Mouse (Mus musculus): ENCODE measurements around the gene Arid3c. TPM values are rescaled to one million over a fixed set of nuclear protein-coding genes. Genes with fewer than 3 reads are reported as not detected.

Arid3c gene
- polyA plus RNA-seq, 1 experiment from 2014 or later, result 0.42 TPM

DNA sequence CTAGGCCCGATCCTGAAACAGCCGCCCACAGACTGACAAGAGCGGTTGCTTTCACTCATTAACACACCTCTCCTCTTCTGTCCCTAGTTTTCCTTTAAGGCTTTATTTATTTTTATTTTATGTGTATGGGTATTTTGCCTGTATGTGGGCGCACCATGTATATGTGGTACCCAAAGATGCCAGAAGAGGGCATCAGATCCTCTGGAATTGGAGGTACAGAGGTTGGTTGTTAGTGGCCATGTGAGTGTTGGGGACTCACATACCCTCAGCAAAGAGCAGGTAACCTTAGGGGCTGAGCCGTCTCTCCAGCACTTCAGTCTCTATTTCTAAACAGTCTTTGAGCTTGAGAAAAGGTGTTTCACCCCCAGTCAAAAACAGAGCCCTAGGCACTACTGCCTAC lies 15.3 kb downstream of the Arid3c start:
- Histone ChIP-seq H3K4me3 (ENCODE audit: low read depth, low read length) (no peak overlapping the region), H3K27ac (replicated peaks; ENCODE audit: low read depth, low read length) (no peak overlapping the region), H3K27me3 (ENCODE audit: control insufficient read depth, insufficient read depth, low read length) (no peaks in the 10 kb centered on the region), H3K36me3 (replicated peaks; ENCODE audit: control insufficient read depth, insufficient read depth, low read depth, low read length) (no peaks in the 10 kb centered on the region; the same call in 1 of the 2 replicates), H3K4me1 (ENCODE audit: control insufficient read depth, insufficient read depth, low read length) (peaks cover 11% of the 10 kb centered on the region; the same call in 1 of the 2 replicates), H3K9me3 (replicated peaks; ENCODE audit: control insufficient read depth, low read length) (no peaks in the 10 kb centered on the region), H3K9ac (replicated peaks; ENCODE audit: low read length) (no peak overlapping the region), H3K4me2 (ENCODE audit: low read depth, low read length) (no peak overlapping the region)
- peak; percentile 46 for DNase-seq (ENCODE audit: low spot score)
- ATAC-seq (replicated peaks; ENCODE audit: insufficient number of reproducible peaks, low FRiP score, low TSS enrichment, low read depth), result no peak
- WGBS, result 90% methylated on average over 5 of the region's 5 CpGs

- H3K9ac ChIP-seq (replicated peaks; ENCODE audit: low read length), result no peak overlapping the region
- no peaks in the 10 kb centered on the region for H3K9me3 ChIP-seq (replicated peaks; ENCODE audit: control insufficient read depth, low read length)
These were observed 15.9 kb downstream of the Arid3c start for GRCm38 (mm10) chr4:41715082-41715481.

GRCm38 (mm10) chr4:41714276-41714675 lies 16.7 kb downstream of the Arid3c start:
- DNase-seq (ENCODE audit: low spot score) (peak; percentile 86), ATAC-seq (replicated peaks; ENCODE audit: insufficient number of reproducible peaks, low FRiP score, low TSS enrichment, low read depth) (no peak)
- H3K4me1 ChIP-seq (ENCODE audit: control insufficient read depth, insufficient read depth, low read length), result peaks cover 11% of the 10 kb centered on the region; the same call in 1 of the 2 replicates
- H3K9ac ChIP-seq (replicated peaks; ENCODE audit: low read length), result no peak overlapping the region
- H3K27ac ChIP-seq (replicated peaks; ENCODE audit: low read depth, low read length), result no peak overlapping the region
- H3K36me3 ChIP-seq (replicated peaks; ENCODE audit: control insufficient read depth, insufficient read depth, low read depth, low read length), result no peaks in the 10 kb centered on the region
- H3K4me2 ChIP-seq (ENCODE audit: low read depth, low read length), result no peak overlapping the region; the same call in 1 of the 2 replicates
- WGBS, result 13% methylated on average over 8 of the region's 8 CpGs
- no peaks in the 10 kb centered on the region for H3K27me3 ChIP-seq (ENCODE audit: control insufficient read depth, insufficient read depth, low read length)
- no peaks in the 10 kb centered on the region for H3K9me3 ChIP-seq (replicated peaks; ENCODE audit: control insufficient read depth, low read length)
- H3K4me3 ChIP-seq (ENCODE audit: low read depth, low read length), result peak overlapping the region; percentile 79; the same call in 1 of the 2 replicates

More at GRCm38 (mm10) chr4:41715082-41715481, 15.9 kb downstream of the Arid3c start:
- no peak for DNase-seq (ENCODE audit: low spot score)
- H3K4me2 ChIP-seq (ENCODE audit: low read depth, low read length), result no peak overlapping the region
- no peak for ATAC-seq (replicated peaks; ENCODE audit: insufficient number of reproducible peaks, low FRiP score, low TSS enrichment, low read depth)
- H3K36me3 ChIP-seq (replicated peaks; ENCODE audit: control insufficient read depth, insufficient read depth, low read depth, low read length), result no peaks in the 10 kb centered on the region
- H3K4me1 ChIP-seq (ENCODE audit: control insufficient read depth, insufficient read depth, low read length), result peaks cover 11% of the 10 kb centered on the region; the same call in 1 of the 2 replicates
- 78% methylated on average over 8 of the region's 8 CpGs for WGBS
- H3K27me3 ChIP-seq (ENCODE audit: control insufficient read depth, insufficient read depth, low read length), result no peaks in the 10 kb centered on the region
- H3K4me3 ChIP-seq (ENCODE audit: low read depth, low read length), result no peak overlapping the region
- no peak overlapping the region for H3K27ac ChIP-seq (replicated peaks; ENCODE audit: low read depth, low read length)

DNA sequence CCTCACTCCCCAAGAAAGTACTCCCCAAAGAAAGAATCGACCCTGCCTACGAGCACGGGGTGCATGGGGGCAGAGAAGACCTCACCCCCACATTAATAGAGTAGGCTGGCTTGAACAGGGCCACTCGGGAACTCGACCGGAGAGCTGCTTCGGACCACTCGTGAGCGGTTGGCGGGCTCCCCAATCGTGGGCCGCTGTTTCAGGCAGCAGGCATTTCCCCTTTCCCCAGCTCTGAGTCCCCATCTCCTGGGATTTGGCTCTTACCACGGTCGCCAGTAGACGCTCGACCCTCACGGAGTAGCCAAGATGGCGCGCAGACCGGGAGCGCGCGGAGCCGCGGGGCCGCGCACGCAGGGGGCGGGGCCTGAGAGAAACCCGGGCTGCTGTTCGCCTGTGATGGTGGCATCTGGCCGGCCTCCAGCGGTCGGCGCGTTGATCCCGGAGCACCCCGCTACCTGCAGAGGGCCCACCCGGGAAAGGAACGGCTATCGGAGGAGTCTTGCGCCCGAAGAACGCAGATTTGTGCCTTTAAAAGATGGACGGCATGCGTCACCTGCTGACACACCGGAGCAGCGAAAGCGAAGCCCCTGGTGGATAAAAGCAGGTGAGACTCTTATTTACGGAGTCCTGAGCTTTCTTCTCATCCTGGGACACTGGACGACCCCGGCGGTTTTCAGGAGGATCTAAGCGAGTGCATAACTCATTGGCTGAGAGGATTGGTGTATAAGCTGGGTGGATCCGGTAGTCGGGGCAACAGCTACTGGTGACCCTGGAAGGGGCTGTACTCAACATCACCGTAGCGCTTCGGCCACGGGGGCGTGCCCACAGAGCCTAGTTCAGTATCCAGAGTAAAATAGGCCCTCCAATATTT lies 17.5 kb downstream of the Arid3c start, which contains the start of gene Rpp25l:
Gene Rpp25l (minus strand): TSS at position 338 of the 871 bp plus-strand sequence.
- under 1% methylated on average over 61 of the region's 61 CpGs for WGBS
- peak within 1 kb of the TSS; percentile 79 for H3K4me3 ChIP-seq (ENCODE audit: low read depth, low read length)
- H3K9me3 ChIP-seq (replicated peaks; ENCODE audit: control insufficient read depth, low read length), result no peaks in the 10 kb centered on the region
- H3K36me3 ChIP-seq (replicated peaks; ENCODE audit: control insufficient read depth, insufficient read depth, low read depth, low read length), result no peaks in the 10 kb centered on the region
- no peaks in the 10 kb centered on the region for H3K27me3 ChIP-seq (ENCODE audit: control insufficient read depth, insufficient read depth, low read length)
- H3K4me1 ChIP-seq (ENCODE audit: control insufficient read depth, insufficient read depth, low read length), result peaks cover 11% of the 10 kb centered on the region; the same call in 1 of the 2 replicates
- peak within 1 kb of the TSS; percentile 23; the same call in 1 of the 2 replicates for H3K27ac ChIP-seq (replicated peaks; ENCODE audit: low read depth, low read length)
- H3K9ac ChIP-seq (replicated peaks; ENCODE audit: low read length), result peak within 1 kb of the TSS; percentile 97
- DNase-seq (ENCODE audit: low spot score) (peak; percentile 89), ATAC-seq (replicated peaks; ENCODE audit: insufficient number of reproducible peaks, low FRiP score, low TSS enrichment, low read depth) (peak; percentile 42)
- peak within 1 kb of the TSS; percentile 80 for H3K4me2 ChIP-seq (ENCODE audit: low read depth, low read length)

DNA sequence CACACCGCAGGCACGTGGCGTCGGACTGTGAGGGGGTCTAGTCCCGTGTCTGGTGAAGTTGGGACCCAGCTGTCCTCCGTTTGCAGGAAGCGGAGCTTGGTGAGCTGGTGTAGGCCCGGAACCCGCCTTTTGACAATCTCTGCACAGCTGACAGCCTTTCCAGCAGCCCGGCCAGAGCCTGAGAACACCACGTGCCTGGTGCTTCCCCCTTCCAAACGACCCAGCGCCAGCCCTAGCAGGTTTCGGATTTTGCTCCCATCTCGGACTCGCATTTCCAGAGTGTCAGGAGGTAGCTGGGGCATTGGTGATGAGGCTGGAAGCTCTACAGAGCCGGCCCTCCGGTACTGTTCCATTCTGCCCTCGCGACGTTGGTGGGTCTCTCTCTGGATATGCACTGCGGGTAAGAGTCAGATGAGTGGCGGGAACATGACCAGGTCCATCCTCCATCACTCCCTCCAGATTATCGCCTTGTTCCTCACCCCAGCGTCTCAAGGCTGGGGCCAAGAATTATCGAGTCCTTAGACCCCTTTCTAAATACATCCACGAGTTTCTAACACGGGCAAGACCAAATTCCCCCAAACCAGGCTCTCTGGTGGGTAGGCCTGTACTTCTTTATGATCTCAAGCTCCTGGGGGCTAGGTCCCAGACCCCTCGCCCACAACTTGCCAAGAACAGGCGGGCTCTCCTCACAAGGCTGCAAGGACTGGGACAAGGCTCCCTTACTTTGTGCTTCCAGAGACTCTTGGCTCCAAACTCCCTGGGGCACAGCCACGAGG lies 18.3 kb downstream of the Arid3c start:
- H3K36me3 ChIP-seq (replicated peaks; ENCODE audit: control insufficient read depth, insufficient read depth, low read depth, low read length), result no peaks in the 10 kb centered on the region
- peaks cover 11% of the 10 kb centered on the region; the same call in 1 of the 2 replicates for H3K4me1 ChIP-seq (ENCODE audit: control insufficient read depth, insufficient read depth, low read length)

GRCm38 (mm10) chr4:41711705-41712375 lies 19.1 kb downstream of the Arid3c start:
- H3K4me2 ChIP-seq (ENCODE audit: low read depth, low read length), result peak overlapping the region; percentile 80
- H3K9me3 ChIP-seq (replicated peaks; ENCODE audit: control insufficient read depth, low read length), result no peaks in the 10 kb centered on the region
- no peak for DNase-seq (ENCODE audit: low spot score)
- peaks cover 11% of the 10 kb centered on the region; the same call in 1 of the 2 replicates for H3K4me1 ChIP-seq (ENCODE audit: control insufficient read depth, insufficient read depth, low read length)
- peak overlapping the region; percentile 79 for H3K4me3 ChIP-seq (ENCODE audit: low read depth, low read length)
- 84% methylated on average over 16 of the region's 16 CpGs for WGBS
- H3K36me3 ChIP-seq (replicated peaks; ENCODE audit: control insufficient read depth, insufficient read depth, low read depth, low read length), result no peaks in the 10 kb centered on the region
- no peak overlapping the region for H3K27ac ChIP-seq (replicated peaks; ENCODE audit: low read depth, low read length)
- peak overlapping the region; percentile 97; the same call in 1 of the 2 replicates for H3K9ac ChIP-seq (replicated peaks; ENCODE audit: low read length)
- H3K27me3 ChIP-seq (ENCODE audit: control insufficient read depth, insufficient read depth, low read length), result no peaks in the 10 kb centered on the region
- ATAC-seq (replicated peaks; ENCODE audit: insufficient number of reproducible peaks, low FRiP score, low TSS enrichment, low read depth), result no peak

More for the DNA sequence above, 18.3 kb downstream of the Arid3c start:
- H3K4me3 ChIP-seq (ENCODE audit: low read depth, low read length), result peak overlapping the region; percentile 79
- ATAC-seq (replicated peaks; ENCODE audit: insufficient number of reproducible peaks, low FRiP score, low TSS enrichment, low read depth) (peak; percentile 6; the same call in 1 of the 2 replicates), DNase-seq (ENCODE audit: low spot score) (no peak)
- H3K9ac ChIP-seq (replicated peaks; ENCODE audit: low read length), result peak overlapping the region; percentile 97
- H3K9me3 ChIP-seq (replicated peaks; ENCODE audit: control insufficient read depth, low read length), result no peaks in the 10 kb centered on the region
- peak overlapping the region; percentile 23; the same call in 1 of the 2 replicates for H3K27ac ChIP-seq (replicated peaks; ENCODE audit: low read depth, low read length)
- no peaks in the 10 kb centered on the region for H3K27me3 ChIP-seq (ENCODE audit: control insufficient read depth, insufficient read depth, low read length)
- WGBS, result 49% methylated on average over 31 of the region's 31 CpGs
- H3K4me2 ChIP-seq (ENCODE audit: low read depth, low read length), result peak overlapping the region; percentile 80

DNA sequence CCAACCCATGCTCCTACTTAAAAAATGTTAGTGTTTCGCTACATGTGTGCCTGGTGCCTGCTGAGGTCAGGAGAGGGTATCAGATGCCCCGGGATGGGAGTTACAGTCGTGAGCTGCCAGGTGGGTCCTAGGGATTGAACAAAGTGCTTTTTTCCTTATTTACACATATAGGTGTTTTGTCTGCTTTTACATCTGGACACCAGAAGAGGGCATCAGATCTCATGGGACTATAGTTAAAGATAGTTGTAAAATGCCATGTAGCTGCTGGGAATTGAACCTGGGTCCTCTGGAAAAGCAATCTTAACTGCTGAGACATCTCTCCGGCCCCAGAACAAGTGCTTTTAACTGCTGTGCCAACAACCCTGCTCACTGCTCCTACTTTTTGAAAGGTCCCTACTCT lies 20.7 kb downstream of the Arid3c start:
- H3K9me3 ChIP-seq (replicated peaks; ENCODE audit: control insufficient read depth, low read length), result no peaks in the 10 kb centered on the region
- peaks cover 2% of the 10 kb centered on the region; the same call in 1 of the 2 replicates for H3K27me3 ChIP-seq (ENCODE audit: control insufficient read depth, insufficient read depth, low read length)
- no peak for ATAC-seq (replicated peaks; ENCODE audit: insufficient number of reproducible peaks, low FRiP score, low TSS enrichment, low read depth)
- no peak overlapping the region for H3K27ac ChIP-seq (replicated peaks; ENCODE audit: low read depth, low read length)
- WGBS, result 68% methylated on average over 4 of the region's 4 CpGs
- H3K4me1 ChIP-seq (ENCODE audit: control insufficient read depth, insufficient read depth, low read length), result peaks cover 13% of the 10 kb centered on the region
- no peak for DNase-seq (ENCODE audit: low spot score)
- no peak overlapping the region for H3K9ac ChIP-seq (replicated peaks; ENCODE audit: low read length)
- no peak overlapping the region for H3K4me3 ChIP-seq (ENCODE audit: low read depth, low read length)
- H3K36me3 ChIP-seq (replicated peaks; ENCODE audit: control insufficient read depth, insufficient read depth, low read depth, low read length), result no peaks in the 10 kb centered on the region
- no peak overlapping the region for H3K4me2 ChIP-seq (ENCODE audit: low read depth, low read length)

Measured in embryonic facial prominence, embryonic 11.5 days (tissue).